Mouse (Mus musculus): ENCODE measurements at regions not wholly inside any gene's neighbourhood (a gene's known extent, or its start where the extent isn't known, plus 50 kb on each side); places are given as distances from the start of the nearest gene placed in this dataset.

- 58% methylated on average over 4 of the region's 4 CpGs for WGBS
- Histone ChIP-seq H3K4me1 (replicated peaks; ENCODE audit: control insufficient read depth, insufficient read depth) (no peaks in the 10 kb centered on the region), H3K4me2 (replicated peaks; ENCODE audit: low read depth) (no peak overlapping the region), H3K27ac (replicated peaks) (no peak overlapping the region), H3K36me3 (ENCODE audit: control insufficient read depth, insufficient read depth, low read length) (no peaks in the 10 kb centered on the region), H3K9me3 (ENCODE audit: control insufficient read depth, low read length) (no peaks in the 10 kb centered on the region), H3K27me3 (ENCODE audit: control insufficient read depth, insufficient read depth, low read length) (no peaks in the 10 kb centered on the region), H3K4me3 (ENCODE audit: low read depth, low read length) (no peak overlapping the region), H3K9ac (ENCODE audit: low read length) (no peak overlapping the region)
- no peak for ATAC-seq (ENCODE audit: low FRiP score, low TSS enrichment)
- DNase-seq (ENCODE audit: low spot score) = no peak
- no peak for TF ChIP-seq EP300 (optimal IDR thresholded peaks at IDR 0.05)
- peak; percentile 39 for TF ChIP-seq CTCF (IDR thresholded peaks at IDR 0.05; ENCODE audit: low read depth)
These were observed 1002.8 kb upstream of the Adgrl2 start for GRCm38 (mm10) chr3:149993199-149993598.

- no peak for ATAC-seq (ENCODE audit: low FRiP score, low TSS enrichment)
- H3K27me3 ChIP-seq (ENCODE audit: control insufficient read depth, insufficient read depth, low read length) = no peaks in the 10 kb centered on the region
- no peak overlapping the region for H3K4me3 ChIP-seq (ENCODE audit: low read depth, low read length)
- no peaks in the 10 kb centered on the region for H3K4me1 ChIP-seq (replicated peaks; ENCODE audit: control insufficient read depth, insufficient read depth)
- DNase-seq (ENCODE audit: low spot score) = no peak
- H3K9ac ChIP-seq (ENCODE audit: low read length) = no peak overlapping the region
- H3K27ac ChIP-seq (replicated peaks) = no peak overlapping the region
- no peak for TF ChIP-seq EP300 (optimal IDR thresholded peaks at IDR 0.05)
- TF ChIP-seq CTCF (IDR thresholded peaks at IDR 0.05; ENCODE audit: low read depth) = no peak
- H3K9me3 ChIP-seq (ENCODE audit: control insufficient read depth, low read length) = no peaks in the 10 kb centered on the region
- H3K36me3 ChIP-seq (ENCODE audit: control insufficient read depth, insufficient read depth, low read length) = no peaks in the 10 kb centered on the region
- H3K4me2 ChIP-seq (replicated peaks; ENCODE audit: low read depth) = no peak overlapping the region
- 71% methylated on average over 1 of the region's 1 CpGs for WGBS
These were observed 997.4 kb upstream of the Adgrl2 start for GRCm38 (mm10) chr3:149987801-149988200.

DNA sequence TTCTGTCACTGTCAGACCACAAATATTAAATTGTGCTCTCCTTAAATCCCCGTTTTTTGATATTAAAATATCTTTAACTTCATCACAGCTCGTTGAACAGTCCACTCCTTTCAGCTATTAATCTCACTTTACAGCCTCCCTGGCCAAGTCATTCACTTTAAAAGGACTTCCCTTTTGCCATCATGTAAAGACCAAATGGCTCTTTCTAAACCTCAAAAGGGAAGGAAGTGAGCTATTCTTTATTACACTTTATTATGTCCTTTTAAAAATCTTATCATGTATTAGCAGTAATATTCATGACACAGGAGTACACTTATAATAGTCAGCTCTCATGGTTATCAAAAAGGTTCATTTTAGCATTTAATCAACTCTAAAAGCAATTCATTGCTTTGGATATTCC, 966.6 kb upstream of the Adgrl2 start:
- Histone ChIP-seq H3K4me3 (ENCODE audit: low read depth, low read length) (no peak overlapping the region), H3K9ac (ENCODE audit: low read length) (no peak overlapping the region), H3K9me3 (ENCODE audit: control insufficient read depth, low read length) (no peaks in the 10 kb centered on the region), H3K4me1 (replicated peaks; ENCODE audit: control insufficient read depth, insufficient read depth) (no peaks in the 10 kb centered on the region), H3K4me2 (replicated peaks; ENCODE audit: low read depth) (no peak overlapping the region), H3K27ac (replicated peaks) (no peak overlapping the region), H3K27me3 (ENCODE audit: control insufficient read depth, insufficient read depth, low read length) (no peaks in the 10 kb centered on the region), H3K36me3 (ENCODE audit: control insufficient read depth, insufficient read depth, low read length) (no peaks in the 10 kb centered on the region)
- TF ChIP-seq EP300 (optimal IDR thresholded peaks at IDR 0.05) = no peak
- TF ChIP-seq CTCF (IDR thresholded peaks at IDR 0.05; ENCODE audit: low read depth) = no peak
- 35% methylated on average over 2 of the region's 2 CpGs for WGBS
- ATAC-seq (ENCODE audit: low FRiP score, low TSS enrichment) (no peak), DNase-seq (ENCODE audit: low spot score) (no peak)

GRCm38 (mm10) chr3:149936197-149936596, 945.8 kb upstream of the Adgrl2 start:
- DNase-seq (ENCODE audit: low spot score) (no peak), ATAC-seq (ENCODE audit: low FRiP score, low TSS enrichment) (no peak)
- H3K9me3 ChIP-seq (ENCODE audit: control insufficient read depth, low read length) = no peaks in the 10 kb centered on the region
- TF ChIP-seq CTCF (IDR thresholded peaks at IDR 0.05; ENCODE audit: low read depth) (no peak), EP300 (optimal IDR thresholded peaks at IDR 0.05) (no peak)
- H3K27me3 ChIP-seq (ENCODE audit: control insufficient read depth, insufficient read depth, low read length) = no peaks in the 10 kb centered on the region
- H3K27ac ChIP-seq (replicated peaks) = no peak overlapping the region
- H3K4me1 ChIP-seq (replicated peaks; ENCODE audit: control insufficient read depth, insufficient read depth) = no peaks in the 10 kb centered on the region
- H3K36me3 ChIP-seq (ENCODE audit: control insufficient read depth, insufficient read depth, low read length) = no peaks in the 10 kb centered on the region
- WGBS = 78% methylated on average over 9 of the region's 9 CpGs
- no peak overlapping the region for H3K4me2 ChIP-seq (replicated peaks; ENCODE audit: low read depth)
- no peak overlapping the region for H3K4me3 ChIP-seq (ENCODE audit: low read depth, low read length)
- no peak overlapping the region for H3K9ac ChIP-seq (ENCODE audit: low read length)

DNA sequence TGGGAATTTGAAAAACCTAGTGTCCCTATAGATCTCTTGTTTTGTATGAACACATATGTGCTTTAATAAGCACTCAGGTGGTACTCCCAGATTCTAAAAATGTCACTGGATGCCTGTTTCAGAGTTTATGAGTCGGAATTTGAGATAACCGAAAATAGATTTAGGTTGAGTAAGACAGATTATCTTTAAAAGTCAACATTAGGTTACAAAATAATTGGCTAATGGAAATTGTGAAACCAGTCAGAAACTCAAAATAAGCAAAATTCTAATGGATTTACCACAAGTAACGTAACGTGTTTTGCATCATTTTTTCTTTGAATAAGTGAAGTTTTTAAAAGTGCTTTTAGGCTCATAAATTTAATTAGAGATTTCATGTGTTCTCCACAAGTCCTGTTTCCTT, 944.5 kb upstream of the Adgrl2 start:
- ATAC-seq (ENCODE audit: low FRiP score, low TSS enrichment) = no peak
- Histone ChIP-seq H3K27ac (replicated peaks) (no peak overlapping the region), H3K36me3 (ENCODE audit: control insufficient read depth, insufficient read depth, low read length) (no peaks in the 10 kb centered on the region), H3K4me3 (ENCODE audit: low read depth, low read length) (no peak overlapping the region), H3K9ac (ENCODE audit: low read length) (no peak overlapping the region), H3K4me1 (replicated peaks; ENCODE audit: control insufficient read depth, insufficient read depth) (no peaks in the 10 kb centered on the region), H3K9me3 (ENCODE audit: control insufficient read depth, low read length) (no peaks in the 10 kb centered on the region), H3K4me2 (replicated peaks; ENCODE audit: low read depth) (no peak overlapping the region), H3K27me3 (ENCODE audit: control insufficient read depth, insufficient read depth, low read length) (no peaks in the 10 kb centered on the region)
- WGBS = 72% methylated on average over 4 of the region's 4 CpGs
- no peak for DNase-seq (ENCODE audit: low spot score)
- TF ChIP-seq EP300 (optimal IDR thresholded peaks at IDR 0.05) (no peak), CTCF (IDR thresholded peaks at IDR 0.05; ENCODE audit: low read depth) (no peak)

DNA sequence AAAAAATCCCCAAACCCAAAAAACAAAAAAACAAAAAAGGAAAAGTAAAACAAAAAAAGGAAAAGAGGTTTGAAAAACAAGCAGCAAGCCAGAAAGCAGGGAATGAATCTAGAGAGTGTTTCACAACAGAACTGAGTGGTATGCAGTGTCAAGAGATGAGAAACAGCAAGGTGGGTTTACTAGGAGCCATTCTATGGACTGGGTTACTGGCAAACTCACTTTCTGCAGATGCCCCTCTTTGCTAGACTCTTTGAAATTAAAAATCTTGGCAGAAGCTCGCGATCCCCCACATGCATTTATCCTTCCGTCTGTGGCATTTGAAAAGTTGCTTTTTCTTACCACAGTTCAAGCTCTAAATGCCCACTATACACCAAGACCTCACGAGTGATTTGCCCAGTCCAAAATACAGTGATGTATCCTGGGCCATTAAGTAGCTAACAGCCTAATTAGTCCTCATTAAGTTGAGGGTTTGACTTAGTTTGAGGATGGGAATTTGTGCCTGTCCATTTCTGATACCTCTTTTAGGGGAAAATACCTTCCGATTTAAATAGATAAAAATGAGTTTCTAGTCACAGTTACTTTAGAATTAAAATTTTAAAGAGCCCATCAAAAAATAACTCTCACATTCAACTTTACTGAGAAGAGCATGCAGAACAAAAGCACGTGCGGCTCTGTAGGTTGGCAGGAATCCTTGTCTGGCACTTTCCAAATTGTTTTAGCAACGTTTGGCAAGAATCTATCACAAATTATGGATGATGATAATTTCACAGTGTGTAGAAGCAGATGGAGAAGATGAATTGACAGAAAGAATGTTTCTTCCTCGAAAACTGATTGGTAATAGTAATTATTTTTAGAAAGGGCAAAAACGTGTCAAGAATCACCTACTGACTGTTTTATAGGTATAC, 938.4 kb upstream of the Adgrl2 start:
- WGBS = 77% methylated on average over 10 of the region's 10 CpGs
- no peaks in the 10 kb centered on the region for H3K27me3 ChIP-seq (ENCODE audit: control insufficient read depth, insufficient read depth, low read length)
- no peaks in the 10 kb centered on the region for H3K4me1 ChIP-seq (replicated peaks; ENCODE audit: control insufficient read depth, insufficient read depth)
- no peak overlapping the region for H3K4me2 ChIP-seq (replicated peaks; ENCODE audit: low read depth)
- no peaks in the 10 kb centered on the region for H3K36me3 ChIP-seq (ENCODE audit: control insufficient read depth, insufficient read depth, low read length)
- H3K9me3 ChIP-seq (ENCODE audit: control insufficient read depth, low read length) = no peaks in the 10 kb centered on the region
- no peak overlapping the region for H3K9ac ChIP-seq (ENCODE audit: low read length)
- DNase-seq (ENCODE audit: low spot score) (no peak), ATAC-seq (ENCODE audit: low FRiP score, low TSS enrichment) (no peak)
- no peak overlapping the region for H3K27ac ChIP-seq (replicated peaks)
- no peak overlapping the region for H3K4me3 ChIP-seq (ENCODE audit: low read depth, low read length)
- TF ChIP-seq CTCF (IDR thresholded peaks at IDR 0.05; ENCODE audit: low read depth) (no peak), EP300 (optimal IDR thresholded peaks at IDR 0.05) (no peak)
